Mouse (Mus musculus): ENCODE results near the gene Sorbs1.

The Sorbs1 gene

DNA sequence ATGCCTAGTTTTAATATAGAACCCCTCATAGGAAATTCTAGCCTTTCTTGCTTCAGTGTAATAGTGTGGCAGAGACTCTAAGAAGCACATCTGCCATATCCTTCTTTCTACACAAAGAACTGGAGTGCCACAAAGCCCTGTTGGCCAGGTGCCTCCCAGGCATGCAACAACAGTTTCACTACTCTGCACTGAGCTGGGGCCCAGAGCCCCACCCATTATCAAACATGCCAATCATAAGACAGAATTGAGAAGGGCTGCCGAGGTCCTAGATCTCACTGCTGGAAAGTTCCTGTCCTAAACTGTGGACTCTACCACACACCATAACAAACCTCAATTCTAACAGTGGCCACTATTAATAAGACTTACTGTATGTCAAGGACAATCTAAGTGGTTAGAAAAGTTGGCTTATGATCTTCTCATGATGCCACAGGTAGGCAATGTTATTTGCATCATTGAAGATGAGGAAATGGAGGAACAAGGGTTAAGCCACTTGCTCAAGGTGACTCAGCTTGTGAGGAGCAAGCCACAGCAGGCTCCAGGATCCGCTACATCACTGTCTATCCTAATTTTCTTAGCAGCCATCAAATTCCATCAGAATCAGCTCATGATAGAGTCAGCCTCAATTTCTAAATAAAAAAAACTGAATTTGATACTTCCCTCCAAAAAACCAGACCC lies 257.1 kb downstream of the Sorbs1 start:
- TF ChIP-seq NANOG (IDR thresholded peaks at IDR 0.05; ENCODE audit: borderline replicate concordance, low read length) (no peak), POU5F1 (IDR thresholded peaks at IDR 0.05; ENCODE audit: borderline replicate concordance, low read length) (no peak), CTCF (conservative IDR thresholded peaks at IDR 0.05; ENCODE audit: low read length) (no peak)
- H3K9me3 ChIP-seq (ENCODE audit: low read length): peaks cover 6% of the 10 kb centered on the region; the same call in 1 of the 2 replicates
- H3K4me3 ChIP-seq (replicated peaks; ENCODE audit: low read length): no peak overlapping the region
- no peaks in the 10 kb centered on the region for H3K27me3 ChIP-seq (ENCODE audit: insufficient read depth, low read length)
- peaks cover 23% of the 10 kb centered on the region for H3K36me3 ChIP-seq (ENCODE audit: insufficient read depth, low read length)
- H3K4me1 ChIP-seq (replicated peaks; ENCODE audit: low read depth, low read length): peaks cover 45% of the 10 kb centered on the region

DNA sequence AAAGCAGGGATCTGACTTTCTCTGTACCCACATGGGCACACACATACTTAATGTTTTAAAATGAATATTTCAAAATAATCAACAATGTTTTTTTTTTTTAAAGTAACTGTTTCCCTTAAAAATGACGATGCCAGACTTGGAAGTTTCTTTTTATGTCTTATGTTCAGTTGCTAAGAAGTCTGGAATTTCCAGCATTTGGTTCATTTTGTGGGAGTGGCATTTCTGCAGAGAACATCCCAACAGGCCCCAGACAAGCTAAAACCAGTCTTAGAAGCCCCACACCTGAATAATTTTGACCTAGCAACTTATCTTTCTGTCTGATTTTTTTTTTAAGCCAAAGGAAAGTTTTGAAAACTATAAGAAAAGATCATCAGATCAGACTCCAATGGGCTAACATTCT lies 258.0 kb downstream of the Sorbs1 start:
- no peak for TF ChIP-seq POU5F1 (IDR thresholded peaks at IDR 0.05; ENCODE audit: borderline replicate concordance, low read length)
- TF ChIP-seq CTCF (conservative IDR thresholded peaks at IDR 0.05; ENCODE audit: low read length): no peak
- TF ChIP-seq NANOG (IDR thresholded peaks at IDR 0.05; ENCODE audit: borderline replicate concordance, low read length): no peak
- Histone ChIP-seq H3K9me3 (ENCODE audit: low read length) (peaks cover 6% of the 10 kb centered on the region; the same call in 1 of the 2 replicates), H3K4me1 (replicated peaks; ENCODE audit: low read depth, low read length) (peaks cover 37% of the 10 kb centered on the region), H3K36me3 (ENCODE audit: insufficient read depth, low read length) (peaks cover 33% of the 10 kb centered on the region), H3K27me3 (ENCODE audit: insufficient read depth, low read length) (no peaks in the 10 kb centered on the region), H3K4me3 (replicated peaks; ENCODE audit: low read length) (no peak overlapping the region)

DNA sequence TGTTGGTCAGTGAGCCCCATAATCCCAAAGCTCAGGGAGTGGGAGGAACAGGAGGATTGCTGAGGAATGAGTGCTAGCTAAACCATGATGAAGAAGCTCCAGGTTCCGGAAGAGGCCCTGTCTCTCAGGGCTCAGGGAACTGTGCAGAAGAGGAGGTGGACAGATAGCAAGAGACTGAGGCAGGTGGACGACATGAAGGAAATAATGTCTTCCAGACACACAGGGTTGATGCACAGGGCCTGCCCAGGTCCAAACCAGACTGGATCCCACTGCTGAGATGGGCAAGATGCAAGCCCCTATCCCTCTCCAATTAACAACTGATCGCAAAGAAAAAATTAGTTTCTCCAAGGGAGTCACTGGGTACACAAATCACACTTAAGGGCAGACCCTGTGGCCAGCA lies 258.8 kb downstream of the Sorbs1 start:
- Histone ChIP-seq H3K4me3 (replicated peaks; ENCODE audit: low read length) (no peak overlapping the region), H3K4me1 (replicated peaks; ENCODE audit: low read depth, low read length) (peaks cover 31% of the 10 kb centered on the region), H3K36me3 (ENCODE audit: insufficient read depth, low read length) (peaks cover 35% of the 10 kb centered on the region), H3K9me3 (ENCODE audit: low read length) (peaks cover 6% of the 10 kb centered on the region; the same call in 1 of the 2 replicates), H3K27me3 (ENCODE audit: insufficient read depth, low read length) (no peaks in the 10 kb centered on the region)
- TF ChIP-seq CTCF (conservative IDR thresholded peaks at IDR 0.05; ENCODE audit: low read length) (no peak), NANOG (IDR thresholded peaks at IDR 0.05; ENCODE audit: borderline replicate concordance, low read length) (no peak), POU5F1 (IDR thresholded peaks at IDR 0.05; ENCODE audit: borderline replicate concordance, low read length) (no peak)

DNA sequence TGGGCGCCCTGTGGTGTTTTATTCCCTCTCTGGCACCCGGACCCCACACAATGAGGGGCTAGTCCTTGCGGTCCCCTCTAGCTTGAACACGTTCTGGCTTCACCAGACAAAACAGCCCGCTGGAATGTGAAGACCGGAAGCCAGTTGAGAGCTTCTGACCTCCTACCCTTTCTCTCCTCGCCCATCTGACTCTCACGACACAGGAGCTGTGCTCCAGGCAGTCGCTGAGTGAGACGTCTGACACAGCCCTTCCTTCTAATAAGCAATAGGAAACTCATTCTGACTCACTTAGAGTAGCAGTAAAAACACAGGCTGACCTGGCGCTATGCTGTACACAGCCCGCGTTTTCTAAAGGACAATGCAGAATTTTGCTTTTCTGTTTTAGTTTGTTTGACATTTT lies 259.8 kb downstream of the Sorbs1 start:
- Histone ChIP-seq H3K4me3 (replicated peaks; ENCODE audit: low read length) (no peak overlapping the region), H3K9me3 (ENCODE audit: low read length) (peaks cover 4% of the 10 kb centered on the region; the same call in 1 of the 2 replicates), H3K4me1 (replicated peaks; ENCODE audit: low read depth, low read length) (peaks cover 35% of the 10 kb centered on the region), H3K27me3 (ENCODE audit: insufficient read depth, low read length) (no peaks in the 10 kb centered on the region), H3K36me3 (ENCODE audit: insufficient read depth, low read length) (peaks cover 43% of the 10 kb centered on the region)
- TF ChIP-seq NANOG (IDR thresholded peaks at IDR 0.05; ENCODE audit: borderline replicate concordance, low read length): no peak
- TF ChIP-seq POU5F1 (IDR thresholded peaks at IDR 0.05; ENCODE audit: borderline replicate concordance, low read length): no peak

DNA sequence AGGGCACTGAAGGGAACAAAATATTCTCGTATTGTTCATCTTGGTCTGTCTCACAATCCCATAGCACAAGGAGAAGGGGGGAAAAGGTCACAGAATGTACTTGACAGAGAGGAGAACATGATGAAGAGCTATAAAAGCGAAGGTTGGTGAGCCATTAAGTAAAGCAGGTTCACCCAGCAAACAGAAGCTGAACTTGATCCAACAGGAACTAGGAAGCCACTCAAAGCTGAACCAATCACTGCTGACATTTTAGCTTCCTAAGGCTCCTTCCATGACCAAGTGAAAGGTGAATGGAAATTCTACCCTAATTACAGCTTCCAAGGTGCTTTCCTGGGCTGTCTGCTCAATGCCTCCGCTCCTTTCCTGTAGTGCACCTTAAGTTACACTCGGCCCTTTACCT lies 262.5 kb downstream of the Sorbs1 start:
- Histone ChIP-seq H3K4me1 (replicated peaks; ENCODE audit: low read depth, low read length) (peaks cover 23% of the 10 kb centered on the region), H3K4me3 (replicated peaks; ENCODE audit: low read length) (no peak overlapping the region), H3K36me3 (ENCODE audit: insufficient read depth, low read length) (peaks cover 48% of the 10 kb centered on the region), H3K9me3 (ENCODE audit: low read length) (no peaks in the 10 kb centered on the region), H3K27me3 (ENCODE audit: insufficient read depth, low read length) (no peaks in the 10 kb centered on the region)
- no peak for TF ChIP-seq CTCF (conservative IDR thresholded peaks at IDR 0.05; ENCODE audit: low read length)
- TF ChIP-seq NANOG (IDR thresholded peaks at IDR 0.05; ENCODE audit: borderline replicate concordance, low read length): no peak
- no peak for TF ChIP-seq POU5F1 (IDR thresholded peaks at IDR 0.05; ENCODE audit: borderline replicate concordance, low read length)

DNA sequence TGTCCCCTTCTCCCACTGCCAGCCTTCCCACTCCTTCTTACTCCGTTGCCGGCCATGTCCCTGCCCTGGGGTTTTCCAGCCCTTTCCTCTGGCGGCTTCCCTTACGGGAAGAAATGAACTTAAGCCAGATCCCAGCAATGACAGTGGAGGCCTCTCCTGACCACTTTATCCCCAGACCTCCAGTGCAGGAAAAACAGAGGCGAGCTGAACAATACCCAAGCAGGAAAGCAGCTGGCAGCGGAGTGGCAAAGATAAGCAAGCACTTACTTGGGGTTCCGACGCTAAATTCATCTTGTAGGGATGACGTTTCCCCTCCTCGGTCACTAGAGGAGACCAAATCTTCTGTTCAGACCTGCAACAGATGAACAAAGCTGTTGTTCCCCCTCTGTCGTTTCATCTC lies 264.2 kb downstream of the Sorbs1 start:
- Histone ChIP-seq H3K27me3 (ENCODE audit: insufficient read depth, low read length) (no peaks in the 10 kb centered on the region), H3K9me3 (ENCODE audit: low read length) (no peaks in the 10 kb centered on the region), H3K36me3 (ENCODE audit: insufficient read depth, low read length) (peaks cover 48% of the 10 kb centered on the region), H3K4me1 (replicated peaks; ENCODE audit: low read depth, low read length) (peaks cover 17% of the 10 kb centered on the region), H3K4me3 (replicated peaks; ENCODE audit: low read length) (no peak overlapping the region)
- TF ChIP-seq POU5F1 (IDR thresholded peaks at IDR 0.05; ENCODE audit: borderline replicate concordance, low read length) (no peak), NANOG (IDR thresholded peaks at IDR 0.05; ENCODE audit: borderline replicate concordance, low read length) (no peak), CTCF (conservative IDR thresholded peaks at IDR 0.05; ENCODE audit: low read length) (no peak)

DNA sequence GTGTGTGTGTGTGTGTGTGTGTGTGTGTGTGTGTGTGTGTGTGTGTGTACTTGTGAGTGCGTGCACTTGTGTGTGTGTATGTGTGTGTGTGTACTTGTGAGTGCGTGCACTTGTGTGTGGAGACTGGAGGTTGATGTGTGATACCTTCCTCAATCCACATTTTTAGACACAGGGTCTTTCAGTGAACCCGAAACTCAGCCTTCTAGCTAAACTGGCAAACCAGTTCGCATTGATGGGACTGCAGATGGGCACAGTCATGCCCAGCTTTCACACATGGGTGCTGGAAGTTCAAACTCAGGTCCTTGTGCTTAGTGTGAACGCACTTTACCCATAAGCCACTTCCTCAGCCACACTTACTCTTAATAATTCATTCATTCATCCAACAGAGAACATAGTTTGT lies 265.1 kb downstream of the Sorbs1 start:
- H3K9me3 ChIP-seq (ENCODE audit: low read length): no peaks in the 10 kb centered on the region
- H3K4me3 ChIP-seq (replicated peaks; ENCODE audit: low read length): no peak overlapping the region
- H3K36me3 ChIP-seq (ENCODE audit: insufficient read depth, low read length): peaks cover 49% of the 10 kb centered on the region
- H3K4me1 ChIP-seq (replicated peaks; ENCODE audit: low read depth, low read length): peaks cover 9% of the 10 kb centered on the region
- TF ChIP-seq POU5F1 (IDR thresholded peaks at IDR 0.05; ENCODE audit: borderline replicate concordance, low read length) (no peak), CTCF (conservative IDR thresholded peaks at IDR 0.05; ENCODE audit: low read length) (no peak), NANOG (IDR thresholded peaks at IDR 0.05; ENCODE audit: borderline replicate concordance, low read length) (no peak)
- no peaks in the 10 kb centered on the region for H3K27me3 ChIP-seq (ENCODE audit: insufficient read depth, low read length)

DNA sequence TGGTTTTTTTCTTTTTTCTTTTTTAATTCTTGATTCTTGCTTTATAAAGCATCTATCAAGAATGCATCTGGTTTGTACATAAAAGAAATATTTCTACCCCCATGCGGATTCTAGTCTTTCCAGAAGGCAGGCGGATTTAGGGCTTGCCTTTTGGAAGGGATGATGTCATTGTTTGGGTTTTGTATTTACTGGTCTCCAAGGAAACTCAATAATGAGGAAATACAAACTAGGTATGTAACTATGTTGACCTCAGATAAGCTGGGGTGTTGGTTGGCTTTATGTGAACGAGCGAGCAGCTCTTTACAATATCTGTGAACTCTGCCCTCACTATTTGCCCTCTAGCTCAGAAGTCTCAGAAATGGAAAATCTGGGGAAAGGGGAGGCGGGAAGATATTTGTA lies 266.3 kb downstream of the Sorbs1 start:
- Histone ChIP-seq H3K4me1 (replicated peaks; ENCODE audit: low read depth, low read length) (0 out of 2 replicates have a peak, but pooled peaks cover 4% of the 10 kb centered on the region), H3K9me3 (ENCODE audit: low read length) (no peaks in the 10 kb centered on the region), H3K36me3 (ENCODE audit: insufficient read depth, low read length) (peaks cover 58% of the 10 kb centered on the region), H3K4me3 (replicated peaks; ENCODE audit: low read length) (no peak overlapping the region), H3K27me3 (ENCODE audit: insufficient read depth, low read length) (no peaks in the 10 kb centered on the region)
- TF ChIP-seq POU5F1 (IDR thresholded peaks at IDR 0.05; ENCODE audit: borderline replicate concordance, low read length): no peak
- no peak for TF ChIP-seq CTCF (conservative IDR thresholded peaks at IDR 0.05; ENCODE audit: low read length)
- TF ChIP-seq NANOG (IDR thresholded peaks at IDR 0.05; ENCODE audit: borderline replicate concordance, low read length): no peak

All from E14TG2a.4 (cell line).